In genomic region chr16:44332861-44333284, GRCm38 (mm10) we compare ENCODE assay signal across 9 mouse cellular contexts. TPM values are rescaled to one million over a fixed set of nuclear protein-coding genes. Genes with fewer than 3 reads are reported as not detected.
A peak's percentile ranks its signal among the peaks of the same experiment; 100 is the strongest.
DNase-seq lines count a peak whose midpoint lies in the region; ATAC-seq and TF ChIP-seq lines count a peak whose summit lies in the region.
"Had no signal": no experiment of that assay in that cellular context is flagged by ENCODE, and none has a peak within 500 bp of the region (broad histone marks: within the 10 kb centered on the region; RNA-seq: fewer than 3 reads in every experiment).

TSS of gene Sidt1 (minus strand) at chr16:44333196.

- H3K4me1 ChIP-seq in bone marrow, adult 2 months (ENCODE audit: control insufficient read depth, insufficient read depth, low read length): no peaks in the 10 kb centered on the region
- H3K4me1 ChIP-seq in forebrain, embryonic 13.5 days: peaks cover 14% of the 10 kb centered on the region
- 0 out of 2 replicates have a peak, but pooled peaks cover 6% of the 10 kb centered on the region for H3K4me1 ChIP-seq in intestine, embryonic 15.5 days (replicated peaks)
- H3K4me1 ChIP-seq in liver, embryonic 13.5 days (replicated peaks): peaks cover 9% of the 10 kb centered on the region

- ATAC-seq in forebrain, embryonic 13.5 days: peak; percentile 23; the same call in 1 of the 2 replicates
- peak; percentile 78 for ATAC-seq in intestine, embryonic 15.5 days
- no peak for ATAC-seq in liver, embryonic 13.5 days (ENCODE audit: low read depth)

- H3K4me2 ChIP-seq in forebrain, embryonic 13.5 days: peak within 1 kb of the TSS; percentile 100
- H3K4me2 ChIP-seq in intestine, embryonic 15.5 days (replicated peaks): peak within 1 kb of the TSS; percentile 100
- peak within 1 kb of the TSS; percentile 81 for H3K4me2 ChIP-seq in liver, embryonic 13.5 days

- intact Hi-C loops in heart, postnatal 14 days (cut with DNase I): no loop called here

- H3K9ac ChIP-seq in forebrain, embryonic 13.5 days: peak within 1 kb of the TSS; percentile 75
- H3K9ac ChIP-seq in intestine, embryonic 15.5 days: peak within 1 kb of the TSS; percentile 60
- peak within 1 kb of the TSS; percentile 49; the same call in 1 of the 2 replicates for H3K9ac ChIP-seq in liver, embryonic 13.5 days

- H3K36me3 ChIP-seq in forebrain, embryonic 13.5 days (ENCODE audit: poor library complexity, severe bottlenecking): no peaks in the 10 kb centered on the region
- H3K36me3 ChIP-seq in intestine, embryonic 15.5 days: no peaks in the 10 kb centered on the region
- H3K36me3 ChIP-seq in liver, embryonic 13.5 days: no peaks in the 10 kb centered on the region

- TF ChIP-seq POLR2A in bone marrow, adult 2 months (IDR thresholded peaks at IDR 0.05; ENCODE audit: borderline replicate concordance, control insufficient read depth, low read depth, low read length): no peak

- DNase-seq in heart, adult 11 months: peak; percentile 84
- DNase-seq in heart, postnatal 14 days: no peak
- no peak for DNase-seq in liver, embryonic 13.5 days
- DNase-seq in natural killer cell, adult 2 months (ENCODE audit: low spot score in 2 of 2): peak; percentile 68 to 71
- DNase-seq in thymus, postnatal 25 days: peak; percentile 67

- 3% methylated on average over 15 of the region's 15 CpGs for WGBS in bone marrow, adult 2 months
- WGBS in forebrain, embryonic 13.5 days: 7% methylated on average over 15 of the region's 15 CpGs
- 4% methylated on average over 15 of the region's 15 CpGs for WGBS in intestine, embryonic 15.5 days
- 10% methylated on average over 15 of the region's 15 CpGs for WGBS in liver, embryonic 13.5 days (ENCODE audit: insufficient replicate concordance)

- TF ChIP-seq CTCF in bone marrow, adult 2 months (IDR thresholded peaks at IDR 0.05; ENCODE audit: control insufficient read depth, insufficient read depth, low read length): no peak

- peak within 1 kb of the TSS; percentile 68 for H3K4me3 ChIP-seq in bone marrow, adult 2 months (replicated peaks; ENCODE audit: control insufficient read depth, low read depth, low read length)
- peak within 1 kb of the TSS; percentile 66 for H3K4me3 ChIP-seq in forebrain, embryonic 13.5 days
- peak within 1 kb of the TSS; percentile 61 for H3K4me3 ChIP-seq in intestine, embryonic 15.5 days (replicated peaks)
- H3K4me3 ChIP-seq in liver, embryonic 13.5 days (replicated peaks): peak within 1 kb of the TSS; percentile 57

- H3K27me3 ChIP-seq in forebrain, embryonic 13.5 days: peaks cover 26% of the 10 kb centered on the region
- H3K27me3 ChIP-seq in intestine, embryonic 15.5 days (replicated peaks): 0 out of 2 replicates have a peak, but pooled peaks cover 3% of the 10 kb centered on the region
- H3K27me3 ChIP-seq in liver, embryonic 13.5 days: peaks cover 42% of the 10 kb centered on the region

- H3K9me3 ChIP-seq in forebrain, embryonic 13.5 days (replicated peaks): no peaks in the 10 kb centered on the region
- no peaks in the 10 kb centered on the region for H3K9me3 ChIP-seq in intestine, embryonic 15.5 days
- H3K9me3 ChIP-seq in liver, embryonic 13.5 days (replicated peaks): peaks cover 3% of the 10 kb centered on the region; the same call in 1 of the 2 replicates

- H3K27ac ChIP-seq in bone marrow, adult 2 months (ENCODE audit: control insufficient read depth, insufficient read depth, low read depth, low read length, poor library complexity): peak within 1 kb of the TSS; percentile 70
- no peak within 1 kb of the TSS for H3K27ac ChIP-seq in forebrain, embryonic 13.5 days
- H3K27ac ChIP-seq in intestine, embryonic 15.5 days: no peak within 1 kb of the TSS
- H3K27ac ChIP-seq in liver, embryonic 13.5 days: no peak within 1 kb of the TSS

RNA-seq across cellular contexts. Expression of gene Sidt1, which starts in this region (rescaled TPM):
- under 1 TPM; 0.49 to 0.74 TPM for total RNA-seq in heart, postnatal 14 days (2021)
- 2.5 and 3.6 TPM in 2 replicates for polyA plus RNA-seq in bone marrow, adult 2 months (2011; ENCODE audit: insufficient read depth, insufficient read length, low replicate concordance, missing spikeins)
- polyA plus RNA-seq in forebrain, embryonic 13.5 days (2015; fragmentation: Nextera tagmentation; extraction: Ambion mirVana): 0.67 and 0.70 TPM in 2 replicates
- polyA plus RNA-seq in intestine, embryonic 15.5 days (2015; fragmentation: Nextera tagmentation; extraction: Ambion mirVana): 1.1 and 1.5 TPM in 2 replicates
- 0.06 TPM in 1 of 2 replicates, not detected in the other for polyA plus RNA-seq in liver, embryonic 13.5 days (2015; fragmentation: Nextera tagmentation; extraction: Ambion mirVana)
- polyA plus RNA-seq: C2C12 had no signal

Comparison
In these comparisons a context has a peak if more than half of its experiments do, and no peak if none do; other contexts are left out.
1. DNase-seq: peak in heart, adult 11 months (single experiment), natural killer cell, adult 2 months (2 of 2) and thymus, postnatal 25 days (single experiment); none in heart, postnatal 14 days (0 of 2) and liver, embryonic 13.5 days (single experiment).
2. Peak in ATAC-seq, H3K4me3 ChIP-seq, H3K9ac ChIP-seq and H3K4me2 ChIP-seq in forebrain, embryonic 13.5 days; RNA of the gene not detected or under 1 TPM.
3. Peak in every context shown above with its lines, with median percentiles within 50 percentile points of each other: H3K4me3 ChIP-seq, H3K4me2 ChIP-seq and H3K9ac ChIP-seq.